Mouse (Mus musculus): ENCODE results near the gene Wfdc6b.

DNA sequence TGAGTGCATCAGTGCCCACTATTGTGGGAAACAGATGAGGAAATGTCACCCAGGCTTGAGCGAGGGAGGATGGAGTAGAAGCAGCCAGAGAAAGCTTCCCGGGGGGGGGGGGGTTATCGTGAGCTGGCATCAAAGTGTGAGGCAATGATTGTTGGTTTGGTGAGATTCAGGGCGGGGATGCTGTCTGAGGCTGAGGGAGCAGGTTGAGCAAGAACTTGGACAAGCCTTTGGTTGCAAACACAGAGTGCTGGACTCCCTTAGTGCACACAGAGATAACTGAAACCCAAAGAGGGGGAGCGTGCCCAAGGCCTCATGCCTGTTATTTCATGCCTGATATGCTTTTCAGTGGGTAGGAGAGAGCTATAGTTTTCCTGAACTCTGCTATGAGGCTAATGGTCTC lies 45.9 kb upstream of the Wfdc6b start:
- no peak for TF ChIP-seq POLR2A (IDR thresholded peaks at IDR 0.05; ENCODE audit: insufficient read depth, low read length)
- TF ChIP-seq CTCF (IDR thresholded peaks at IDR 0.05; ENCODE audit: low read depth, low read length): no peak
